ENCODE assay signal across 18 mouse cellular contexts in the genomic region with DNA sequence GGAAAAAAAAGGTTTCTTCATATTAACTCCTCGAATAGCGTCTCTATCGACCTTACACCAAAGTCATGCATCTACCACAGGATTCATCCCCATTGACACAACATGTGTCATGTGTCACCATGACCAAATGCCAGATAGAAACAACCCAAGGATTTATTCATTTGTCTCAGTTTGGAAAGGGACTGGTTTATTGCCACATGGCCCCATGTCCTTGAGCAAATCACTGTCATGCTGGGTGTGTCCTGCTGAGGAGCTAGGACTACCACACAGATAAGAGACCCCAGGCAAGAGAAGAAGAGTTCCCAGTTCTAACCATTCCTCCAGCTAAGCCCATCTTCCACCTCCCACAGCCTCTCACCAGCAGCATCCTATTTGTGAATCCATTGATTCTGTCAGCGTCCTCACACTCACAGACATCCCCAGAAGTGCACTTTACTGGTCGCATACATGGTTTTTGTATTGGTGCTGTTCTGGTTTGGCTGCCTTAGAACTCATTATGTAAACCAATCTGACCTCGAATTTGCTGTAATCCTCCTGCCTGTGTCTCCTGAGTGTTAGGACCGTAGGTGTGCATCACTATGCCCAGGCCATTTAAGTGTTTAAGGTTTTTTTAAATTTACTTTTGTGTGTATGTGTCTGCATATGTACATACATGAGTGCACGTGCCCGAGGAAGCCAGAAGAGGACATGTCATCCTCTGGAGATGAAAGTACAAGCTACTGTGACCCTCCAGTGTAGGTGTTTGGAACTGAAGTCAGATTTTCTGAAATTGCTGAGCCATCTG. TPM values are rescaled to one million over a fixed set of nuclear protein-coding genes. Genes with fewer than 3 reads are reported as not detected.
DNase-seq lines count a peak whose midpoint lies in the region; ATAC-seq lines count a peak whose summit lies in the region.
"Had no signal": no experiment of that assay in that cellular context is flagged by ENCODE, and none has a peak within 500 bp of the region (broad histone marks: within the 10 kb centered on the region; RNA-seq: fewer than 3 reads in every experiment).

No protein-coding gene starts in this region.

- ATAC-seq in cerebellum, adult (ENCODE audit: insufficient number of reproducible peaks, low FRiP score, low TSS enrichment): no peak
- no peak for ATAC-seq in erythroid progenitor cell, adult 5-6 weeks (replicated peaks; ENCODE audit: low FRiP score, poor library complexity, severe bottlenecking)

- DNase-seq in cerebellum, adult 11-12 months: peak; percentile 55
- peak; percentile 83 for DNase-seq in heart, adult 11 months
- DNase-seq in heart, adult 8-10 months (ENCODE audit: low spot score): no peak
- peak; percentile 49 for DNase-seq in adrenal gland, postnatal 10 days
- no peak for DNase-seq in right cerebral cortex, postnatal 10 days (ENCODE audit: low spot score in 2 of 2)
- DNase-seq: cerebellum, adult 11 months; cerebellum, postnatal 10 days; gastrocnemius, postnatal 36 days; heart, adult 18-20 months; heart, postnatal 14 days; kidney, adult 11 months; kidney, adult 9 months had no signal

RNA-seq across cellular contexts. Expression of gene Rps19, which starts 1.6 kb away (rescaled TPM):
- 100 to 1,000 TPM; 468 to 567 (median 530) TPM for total RNA-seq in heart, adult 8-10 months (2022)
- total RNA-seq in adrenal gland, postnatal 10 days (2021): 1,000 to 10,000 TPM; 1,109 to 1,195 TPM
- 818 and 840 TPM in 2 replicates for total RNA-seq in erythroid progenitor cell, adult 5-6 weeks (2015; ENCODE audit: low replicate concordance)
- total RNA-seq in erythroid progenitor cell, adult 5-6 weeks (2017; ENCODE audit: low replicate concordance): 217 and 310 TPM in 2 replicates

RNA-seq across cellular contexts. Expression of gene Dmrtc2, which starts 12.8 kb away (rescaled TPM):
- not detected for total RNA-seq in heart, adult 8-10 months (2022)
- not detected for total RNA-seq in adrenal gland, postnatal 10 days (2021)
- total RNA-seq in erythroid progenitor cell, adult 5-6 weeks (2015; ENCODE audit: low replicate concordance): not detected in 2 replicates
- total RNA-seq in erythroid progenitor cell, adult 5-6 weeks (2017; ENCODE audit: low replicate concordance): not detected in 2 replicates
- total RNA-seq: CH12.LX; gastrocnemius, adult 8-10 months; gastrocnemius, postnatal 36 days; heart, adult 18-20 months; heart, postnatal 14 days; hematopoietic stem cell, adult 5-6 weeks; hindbrain, postnatal 0 days had no signal

RNA-seq across cellular contexts. Expression of gene Lypd4, which starts 12.9 kb away (rescaled TPM):
- total RNA-seq in heart, adult 8-10 months (2022): not detected
- not detected for total RNA-seq in adrenal gland, postnatal 10 days (2021)
- not detected in 2 replicates for total RNA-seq in erythroid progenitor cell, adult 5-6 weeks (2015; ENCODE audit: low replicate concordance)
- total RNA-seq in erythroid progenitor cell, adult 5-6 weeks (2017; ENCODE audit: low replicate concordance): not detected in 2 replicates
- total RNA-seq: CH12.LX; gastrocnemius, adult 8-10 months; gastrocnemius, postnatal 36 days; heart, adult 18-20 months; heart, postnatal 14 days; hematopoietic stem cell, adult 5-6 weeks; hindbrain, postnatal 0 days had no signal

RNA-seq across cellular contexts. Expression of gene Cd79a, which starts 14.6 kb away (rescaled TPM):
- 1 to 10 TPM in 1 of 4 experiments, under 1 TPM in 3; 0.35 to 2.1 (median 0.66) TPM for total RNA-seq in heart, adult 8-10 months (2022)
- 1 to 10 TPM; 9.6 to 9.8 TPM for total RNA-seq in adrenal gland, postnatal 10 days (2021)
- total RNA-seq in erythroid progenitor cell, adult 5-6 weeks (2015; ENCODE audit: low replicate concordance): 56.2 and 74.6 TPM in 2 replicates
- total RNA-seq in erythroid progenitor cell, adult 5-6 weeks (2017; ENCODE audit: low replicate concordance): 12.7 and 14.7 TPM in 2 replicates
- total RNA-seq: hematopoietic stem cell, adult 5-6 weeks had no signal

RNA-seq across cellular contexts. Expression of gene Arhgef1, which starts 20.1 kb away (rescaled TPM):
- 10 to 100 TPM; 31.8 to 45.5 (median 43.8) TPM for total RNA-seq in heart, adult 8-10 months (2022)
- 100 to 1,000 TPM in 1 of 2 experiments, 10 to 100 TPM in 1; 93.0 to 137 TPM for total RNA-seq in adrenal gland, postnatal 10 days (2021)
- total RNA-seq in erythroid progenitor cell, adult 5-6 weeks (2015; ENCODE audit: low replicate concordance): 36.4 and 59.1 TPM in 2 replicates
- 35.8 and 40.3 TPM in 2 replicates for total RNA-seq in erythroid progenitor cell, adult 5-6 weeks (2017; ENCODE audit: low replicate concordance)

Comparison
In these comparisons a context has a peak if more than half of its experiments do, and no peak if none do; other contexts are left out.
1. DNase-seq: peak in cerebellum, adult 11-12 months (single experiment), heart, adult 11 months (single experiment) and adrenal gland, postnatal 10 days (single experiment); none in heart, adult 8-10 months (single experiment) and right cerebral cortex, postnatal 10 days (0 of 2).